Mouse (Mus musculus): Measurements from ENCODE around the gene Tmem218.

DNA sequence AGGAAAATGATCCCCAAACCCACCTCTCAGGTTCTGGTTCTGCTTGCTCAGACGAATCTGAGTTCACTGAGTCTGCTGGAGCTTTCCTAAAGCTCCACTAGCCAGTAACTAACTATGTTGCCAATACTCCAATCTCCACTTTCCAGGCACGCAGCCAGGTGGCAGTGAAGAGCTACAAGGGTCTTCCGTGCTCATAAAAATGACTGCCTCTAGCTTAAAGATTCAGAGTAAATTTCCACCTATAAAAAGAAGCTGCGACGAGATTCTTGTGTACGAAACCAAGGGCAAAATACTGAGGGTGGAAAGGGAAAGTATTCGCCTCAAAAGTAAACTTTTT, 47.8 kb downstream of the Tmem218 start:
- TF ChIP-seq CTCF (IDR thresholded peaks at IDR 0.05; ENCODE audit: low read depth) = peak; percentile 75
- TF ChIP-seq EP300 (IDR thresholded peaks at IDR 0.05; ENCODE audit: low read depth) = no peak

Measured in liver, postnatal 0 days (tissue).